In genomic region chr5:36040398-36041235, GRCm38 (mm10) we compare ENCODE assay signal across 8 mouse cellular contexts.
DNase-seq lines count a peak whose midpoint lies in the region; ATAC-seq lines count a peak whose summit lies in the region.

No protein-coding gene starts in this region.

- 0 out of 2 replicates have a peak overlapping the region, but pooled peaks have one; percentile 12 for H3K9ac ChIP-seq in limb, embryonic 12.5 days (replicated peaks)

- H3K27ac ChIP-seq in limb, embryonic 12.5 days, result peak overlapping the region; percentile 77

- peak; percentile 60 for ATAC-seq in limb, embryonic 12.5 days (ENCODE audit: insufficient number of reproducible peaks, insufficient read depth, low FRiP score, low TSS enrichment, low read depth)
- ATAC-seq in erythroid progenitor cell, adult 5-6 weeks (replicated peaks; ENCODE audit: low FRiP score, poor library complexity, severe bottlenecking), result no peak

- H3K4me3 ChIP-seq in limb, embryonic 12.5 days (replicated peaks), result no peak overlapping the region

- H3K9me3 ChIP-seq in limb, embryonic 12.5 days, result no peaks in the 10 kb centered on the region

- intact Hi-C loops in left cerebral cortex, postnatal 4 days (cut with DNase I), result no loop called here

- peaks cover 20% of the 10 kb centered on the region for H3K4me1 ChIP-seq in limb, embryonic 12.5 days (replicated peaks)

- H3K4me2 ChIP-seq in limb, embryonic 12.5 days, result 0 out of 2 replicates have a peak overlapping the region, but pooled peaks have one; percentile 6

- H3K27me3 ChIP-seq in limb, embryonic 12.5 days, result no peaks in the 10 kb centered on the region

- H3K36me3 ChIP-seq in limb, embryonic 12.5 days, result peaks cover 8% of the 10 kb centered on the region; the same call in 1 of the 2 replicates

- WGBS in limb, embryonic 12.5 days, result 62% methylated on average over 13 of the region's 13 CpGs

- peak; percentile 90 for DNase-seq in left cerebral cortex, postnatal 4 days
- no peak for DNase-seq in left cerebral cortex, adult 11 months (ENCODE audit: low spot score)
- peak; percentile 20 for DNase-seq in brain, embryonic 18.5 days (ENCODE audit: low read depth, low spot score)
- peak; percentile 74 to 84 for DNase-seq in gastrocnemius, postnatal 4 days (ENCODE audit: low spot score in 2 of 2)
- DNase-seq in retina, postnatal 1 day, result peak; percentile 49
- DNase-seq in B cell, adult 2 months, result no peak

Comparison
In these comparisons a context has a peak if more than half of its experiments do, and no peak if none do; other contexts are left out.
1. DNase-seq: peak in left cerebral cortex, postnatal 4 days (single experiment), brain, embryonic 18.5 days (single experiment), gastrocnemius, postnatal 4 days (2 of 2) and retina, postnatal 1 day (single experiment); none in left cerebral cortex, adult 11 months (single experiment) and B cell, adult 2 months (0 of 2).